Mouse (Mus musculus): ENCODE data around the gene Dnajc4.

Gene Dnajc4

DNA sequence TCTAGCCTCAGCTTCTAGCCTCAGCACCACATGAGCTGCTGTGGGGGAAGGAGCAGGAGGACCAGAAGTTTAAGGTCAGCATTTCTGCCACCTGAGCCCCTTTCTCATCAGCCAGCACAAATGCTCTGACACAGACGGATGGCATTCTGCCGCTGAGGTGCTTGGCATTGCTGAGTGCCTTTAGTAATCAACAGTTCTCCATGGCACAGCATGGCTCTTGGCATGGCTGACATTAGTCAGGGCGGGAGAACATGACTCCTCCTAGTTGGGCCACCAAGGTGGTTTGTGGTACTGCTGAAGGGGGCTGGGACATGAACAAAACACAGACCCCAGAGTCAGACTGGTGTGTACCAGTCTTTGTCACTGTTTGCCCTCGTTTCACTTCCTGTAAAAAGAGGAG is 44.2 kb downstream of the Dnajc4 start:
- no peak for DNase-seq (ENCODE audit: low read depth, low spot score)

DNA sequence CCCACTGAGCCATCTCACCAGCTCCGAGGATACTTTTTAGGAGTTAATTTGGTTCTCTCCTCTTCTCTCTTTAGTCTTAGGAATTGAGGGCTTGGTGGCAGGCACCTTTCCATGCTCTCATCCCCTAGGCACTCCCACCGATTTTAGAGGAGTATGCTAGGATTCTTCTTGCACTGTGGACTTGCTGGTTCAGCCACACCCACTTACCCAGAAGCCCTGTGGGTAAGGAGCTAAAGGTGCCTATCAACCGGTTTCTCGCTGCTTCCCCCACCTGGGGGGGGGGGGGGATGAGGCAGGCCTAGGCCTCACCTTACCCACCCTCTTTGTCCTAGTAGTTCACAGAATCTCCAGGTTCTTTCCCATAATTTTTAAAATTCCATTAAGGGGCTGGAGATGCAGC is 44.6 kb downstream of the Dnajc4 start:
- no peak for DNase-seq (ENCODE audit: low read depth, low spot score)

DNA sequence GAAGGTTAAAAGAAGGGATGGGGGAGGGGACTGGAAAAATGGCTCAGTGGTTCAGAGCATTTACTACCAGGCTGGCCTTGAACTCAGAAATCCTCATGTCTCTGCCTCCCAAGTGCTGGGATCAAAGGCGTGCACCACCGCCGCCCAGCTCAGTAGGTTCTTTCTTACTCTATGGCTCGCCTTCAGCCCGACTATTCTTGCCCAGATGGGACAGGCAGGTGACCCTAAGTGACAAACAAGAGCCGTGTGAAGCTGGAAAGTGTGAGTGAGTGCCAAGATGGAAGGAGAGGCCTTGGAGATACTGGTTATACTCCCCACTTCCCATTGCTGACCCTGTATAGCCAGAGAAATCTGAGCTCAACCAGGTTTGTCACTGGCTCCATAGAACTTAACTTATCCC is 48.7 kb downstream of the Dnajc4 start:
- DNase-seq (ENCODE audit: low read depth, low spot score): no peak

DNA sequence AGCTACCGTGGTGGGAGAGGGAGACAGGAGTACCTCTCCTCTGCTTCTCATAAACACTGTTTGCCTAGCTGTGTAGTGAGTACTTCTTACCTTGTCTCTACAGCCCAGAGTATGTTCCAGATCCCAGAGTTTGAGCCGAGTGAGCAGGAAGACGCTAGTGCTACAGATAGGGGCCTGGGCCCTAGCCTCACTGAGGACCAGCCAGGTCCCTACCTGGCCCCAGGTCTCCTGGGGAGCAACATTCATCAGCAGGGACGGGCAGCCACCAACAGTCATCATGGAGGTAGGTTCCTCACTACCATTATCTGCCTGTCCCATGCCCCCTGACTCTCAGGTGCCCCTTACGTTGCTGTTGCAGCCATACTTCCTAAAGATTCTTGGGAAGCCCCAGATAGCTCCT is 49.6 kb downstream of the Dnajc4 start:
- DNase-seq (ENCODE audit: low read depth, low spot score): no peak

DNA sequence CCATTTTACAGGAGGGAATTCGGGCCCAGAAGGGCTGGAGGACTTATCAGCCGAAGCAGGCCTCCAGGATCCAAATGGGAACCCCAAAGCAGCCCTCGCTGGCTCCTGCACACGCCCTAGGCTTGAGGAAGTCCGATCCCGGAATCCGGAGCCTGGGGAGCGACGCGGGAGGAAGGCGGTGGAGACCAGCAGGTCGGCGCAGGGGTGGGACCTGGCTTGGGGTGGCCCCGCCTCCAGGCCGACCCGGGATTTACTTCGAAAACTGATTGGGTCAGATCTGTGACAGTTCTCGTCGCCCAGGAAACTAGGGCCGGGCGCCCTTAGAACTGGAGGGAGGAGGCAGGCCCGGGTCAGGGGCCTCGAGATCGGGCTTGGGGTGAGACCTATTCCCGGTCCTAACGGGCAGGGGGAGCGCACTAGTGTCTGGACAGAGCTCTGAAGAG is 50.1 kb downstream of the Dnajc4 start, which contains the start of gene Gpr137:
Gene Gpr137 (minus strand): TSS at position 232 of the 443 bp plus-strand sequence.
- DNase-seq (ENCODE audit: low read depth, low spot score): peak; percentile 95

DNA sequence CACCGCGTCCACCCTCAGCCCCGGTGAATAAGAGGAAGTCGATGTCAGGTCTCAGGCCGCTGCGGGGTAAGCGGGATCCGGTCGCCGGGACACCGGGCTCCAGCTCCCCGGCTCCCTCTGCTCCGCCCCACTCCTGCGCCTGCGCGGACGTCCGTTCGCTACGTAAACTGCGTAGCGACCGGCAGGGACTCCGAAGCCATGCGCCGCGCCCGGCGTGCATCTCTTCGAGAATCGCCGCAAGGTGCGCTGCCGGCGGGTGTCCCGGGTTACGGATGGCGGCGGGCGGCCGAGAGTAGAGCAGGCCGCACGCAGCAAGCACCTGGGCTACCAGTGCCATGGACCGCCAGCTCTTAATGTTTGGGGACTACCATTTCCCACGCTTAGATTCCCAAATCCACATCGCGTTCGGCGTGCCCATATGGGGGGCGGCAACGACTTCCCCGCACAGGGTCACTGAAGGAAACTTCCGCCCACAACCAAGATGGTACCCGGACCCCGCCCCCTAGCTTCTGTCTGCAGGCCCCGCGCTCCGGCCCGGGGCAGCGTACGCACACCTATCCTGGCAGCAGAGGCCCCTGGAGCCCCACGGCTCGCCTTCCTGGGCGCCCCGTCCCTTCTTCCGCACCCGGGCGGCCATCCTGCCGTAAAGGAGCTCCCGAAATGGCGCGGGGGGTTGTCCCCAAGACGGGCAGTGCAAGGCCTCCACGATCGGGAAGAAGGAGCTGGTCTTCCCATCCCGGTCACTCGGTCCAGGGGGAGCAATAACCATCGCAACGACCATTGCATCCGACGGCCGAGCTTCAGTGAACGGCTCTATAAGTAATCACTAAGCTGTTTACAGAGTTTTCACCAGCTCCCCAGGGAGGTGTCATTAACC is 50.8 kb downstream of the Dnajc4 start, which contains the start of gene Bad:
Gene Bad (plus strand): TSS at position 490 of the 877 bp plus-strand sequence.
- DNase-seq (ENCODE audit: low read depth, low spot score): peak; percentile 96

DNA sequence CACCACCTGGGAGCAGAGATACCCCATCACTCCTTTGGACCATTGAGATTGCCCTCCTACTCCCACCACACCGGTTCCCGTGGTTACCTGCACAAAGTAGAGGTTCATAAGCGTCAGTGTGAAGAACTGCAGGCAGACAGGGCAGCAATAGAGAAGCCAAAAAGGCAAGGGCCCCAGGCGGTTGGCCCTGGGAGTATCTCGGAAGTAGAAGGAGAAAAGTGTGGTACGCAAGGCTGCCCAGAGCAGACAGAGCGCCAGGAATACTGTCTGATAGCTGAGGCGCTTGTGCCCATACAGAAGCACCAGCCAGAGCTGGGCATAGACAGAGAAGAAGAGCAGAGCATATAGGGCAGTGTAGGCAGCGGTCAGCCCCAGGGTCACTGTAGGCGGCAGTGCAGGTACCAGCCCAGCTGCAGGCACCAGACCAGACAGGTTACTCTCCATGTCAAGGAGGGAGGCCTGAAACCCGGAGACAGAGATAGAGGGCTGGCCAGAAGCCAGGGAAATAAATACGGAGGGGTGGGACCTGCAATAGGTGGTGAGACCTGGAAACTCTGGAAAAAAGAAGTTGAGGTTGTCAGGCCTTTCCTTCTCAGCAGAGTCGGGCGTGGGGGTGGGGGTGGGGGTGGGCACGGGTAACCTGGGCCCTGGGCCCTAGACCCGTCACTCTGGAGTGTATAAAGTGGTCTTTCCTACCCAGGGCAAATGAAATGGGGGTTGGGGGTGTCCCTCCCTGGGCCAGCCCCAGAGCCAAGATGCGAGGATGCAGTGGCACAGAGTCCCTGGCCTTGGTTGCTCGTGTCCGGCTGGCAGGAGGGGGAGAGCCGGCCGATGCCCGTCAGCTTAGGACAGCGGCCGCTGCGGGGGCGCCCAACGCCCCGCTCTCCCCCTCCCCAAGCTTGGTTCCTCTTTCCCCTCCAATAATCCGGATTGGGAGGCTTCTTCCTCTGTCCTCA is 51.7 kb downstream of the Dnajc4 start:
- no peak for DNase-seq (ENCODE audit: low read depth, low spot score)

DNA sequence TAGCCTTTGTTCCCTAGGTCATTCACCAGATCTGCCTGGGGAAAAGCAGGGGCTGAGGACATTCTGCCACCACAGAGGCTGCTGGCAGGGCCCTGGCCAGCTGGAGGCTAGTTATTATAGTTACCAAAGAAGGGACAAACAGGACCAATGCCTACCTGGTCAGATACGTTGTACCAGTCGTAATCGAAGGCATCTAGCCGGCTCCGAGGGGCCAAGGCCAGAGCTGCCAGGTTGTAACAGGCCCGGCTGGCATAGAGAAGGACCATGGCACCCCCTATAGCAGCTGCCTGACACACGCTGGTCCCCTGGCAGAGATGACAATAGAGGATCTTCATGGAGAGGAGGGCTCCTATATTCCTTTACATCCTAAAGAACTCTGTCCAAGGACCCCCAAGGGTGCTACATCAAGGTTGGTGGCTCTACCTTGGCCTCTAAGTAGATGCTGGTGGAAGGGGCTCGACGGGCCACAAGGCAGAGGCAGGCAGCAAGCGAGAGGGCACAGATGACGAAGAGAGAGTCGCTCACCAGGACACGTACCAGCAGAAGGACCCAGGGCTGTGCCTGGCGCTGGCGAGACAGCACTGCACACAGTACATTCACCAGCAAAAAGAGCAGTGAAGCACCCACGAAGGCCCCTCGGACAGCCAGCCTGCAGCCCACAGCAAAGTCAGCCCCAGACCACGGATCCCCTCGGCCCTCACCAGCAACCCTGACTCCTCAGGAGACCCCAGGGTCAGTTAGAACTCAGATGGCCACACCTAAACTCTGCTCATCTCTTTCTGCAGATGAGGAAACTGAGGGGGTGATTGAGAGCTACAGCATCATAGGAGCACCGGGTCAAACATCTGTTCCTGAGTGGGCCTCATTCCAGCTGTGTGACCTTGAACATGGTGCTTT is 53.0 kb downstream of the Dnajc4 start:
- no peak for DNase-seq (ENCODE audit: low read depth, low spot score)
